Mouse (Mus musculus): ENCODE results near the gene Slc16a1. TPM values are rescaled to one million over a fixed set of nuclear protein-coding genes. Genes with fewer than 3 reads are reported as not detected.
"Not testable (repeated sequence)": the region's sequence is repeated elsewhere in the genome, so short reads cannot be mapped to it uniquely, and the experiment has no call there.

Slc16a1 gene
- polyA plus RNA-seq, 1 experiment from 2014 or later, result 76.5 TPM

DNA sequence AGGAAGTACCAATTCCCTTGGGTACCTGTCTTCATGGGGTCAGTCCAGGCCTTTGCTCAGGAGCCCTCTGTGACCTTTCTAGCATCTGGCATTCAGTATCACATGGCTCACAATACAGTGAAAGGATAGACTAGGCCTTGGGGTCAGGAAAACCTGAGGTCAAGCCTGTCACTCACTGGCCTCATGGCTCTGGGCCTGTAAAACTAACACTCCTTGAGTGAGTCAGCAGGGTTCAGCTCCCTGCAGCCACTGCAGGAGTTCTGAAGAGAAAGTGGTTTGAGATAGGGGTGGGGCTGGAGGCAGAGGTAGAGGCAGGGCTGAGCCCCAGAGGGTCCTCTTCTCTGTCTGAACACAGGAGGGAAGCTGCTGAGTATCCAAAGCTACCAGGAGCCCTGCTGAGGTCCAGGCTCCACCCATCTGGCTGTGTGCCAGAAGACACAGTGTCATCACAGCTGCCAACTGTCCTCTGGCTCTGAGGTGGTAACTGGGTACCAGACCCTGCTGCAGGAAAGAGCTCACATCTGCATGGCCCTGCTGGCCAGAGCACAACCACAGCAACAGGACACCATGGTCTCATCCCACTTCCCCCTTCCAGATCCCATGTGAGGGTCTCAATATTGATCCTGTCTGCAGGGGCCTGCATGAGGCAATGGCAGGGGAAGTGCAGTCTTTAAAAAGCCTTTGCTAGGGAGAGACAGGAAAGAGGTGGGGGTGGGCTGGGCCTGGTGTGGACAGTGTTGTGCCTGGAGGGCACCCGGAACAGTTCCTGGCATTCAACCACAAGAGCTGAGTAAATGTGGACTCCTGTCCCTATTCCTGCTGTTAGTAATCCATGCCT is 31.9 kb downstream of the Slc16a1 start:
- not testable (repeated sequence) for DNase-seq (ENCODE audit: low spot score); H3K9me3 ChIP-seq; H3K27me3 ChIP-seq (ENCODE audit: insufficient read depth, poor library complexity, severe bottlenecking); H3K4me3 ChIP-seq; H3K36me3 ChIP-seq
- Histone ChIP-seq H3K27ac (peak overlapping the region; percentile 78), H3K4me1 (peaks cover 57% of the 10 kb centered on the region)
- 48% methylated on average over 1 of the region's 1 CpGs for WGBS

GRCm38 (mm10) chr3:104671543-104671942 is 33.1 kb downstream of the Slc16a1 start:
- 87% methylated on average over 6 of the region's 6 CpGs for WGBS

GRCm38 (mm10) chr3:104672041-104672440 is 33.6 kb downstream of the Slc16a1 start:
- H3K27me3 ChIP-seq (ENCODE audit: insufficient read depth, poor library complexity, severe bottlenecking), result no peaks in the 10 kb centered on the region
- peaks cover 59% of the 10 kb centered on the region for H3K4me1 ChIP-seq
- DNase-seq (ENCODE audit: low spot score), result no peak
- no peak overlapping the region for H3K4me3 ChIP-seq
- H3K9me3 ChIP-seq, result no peaks in the 10 kb centered on the region
- WGBS, result 48% methylated on average over 4 of the region's 4 CpGs
- no peak overlapping the region for H3K27ac ChIP-seq
- H3K36me3 ChIP-seq, result no peaks in the 10 kb centered on the region

More at GRCm38 (mm10) chr3:104671543-104671942, 33.1 kb downstream of the Slc16a1 start:
- Histone ChIP-seq H3K27me3 (ENCODE audit: insufficient read depth, poor library complexity, severe bottlenecking) (no peaks in the 10 kb centered on the region), H3K27ac (peak overlapping the region; percentile 3; the same call in 1 of the 2 replicates), H3K9me3 (no peaks in the 10 kb centered on the region), H3K4me3 (no peak overlapping the region), H3K36me3 (no peaks in the 10 kb centered on the region), H3K4me1 (peaks cover 60% of the 10 kb centered on the region)
- DNase-seq (ENCODE audit: low spot score), result no peak

GRCm38 (mm10) chr3:104673642-104674328 is 35.3 kb downstream of the Slc16a1 start:
- no peaks in the 10 kb centered on the region for H3K27me3 ChIP-seq (ENCODE audit: insufficient read depth, poor library complexity, severe bottlenecking)
- H3K27ac ChIP-seq, result peak overlapping the region; percentile 81
- DNase-seq (ENCODE audit: low spot score), result no peak
- H3K9me3 ChIP-seq, result no peaks in the 10 kb centered on the region
- peak overlapping the region; percentile 63 for H3K4me3 ChIP-seq
- no peaks in the 10 kb centered on the region for H3K36me3 ChIP-seq
- 53% methylated on average over 4 of the region's 4 CpGs for WGBS
- peaks cover 51% of the 10 kb centered on the region for H3K4me1 ChIP-seq

GRCm38 (mm10) chr3:104674329-104675220 is 36.1 kb downstream of the Slc16a1 start:
- peak overlapping the region; percentile 63 for H3K4me3 ChIP-seq
- no peaks in the 10 kb centered on the region for H3K36me3 ChIP-seq
- peaks cover 48% of the 10 kb centered on the region for H3K4me1 ChIP-seq
- DNase-seq (ENCODE audit: low spot score), result no peak
- WGBS, result 11% methylated on average over 14 of the region's 14 CpGs
- peak overlapping the region; percentile 81 for H3K27ac ChIP-seq
- no peaks in the 10 kb centered on the region for H3K27me3 ChIP-seq (ENCODE audit: insufficient read depth, poor library complexity, severe bottlenecking)
- no peaks in the 10 kb centered on the region for H3K9me3 ChIP-seq

DNA sequence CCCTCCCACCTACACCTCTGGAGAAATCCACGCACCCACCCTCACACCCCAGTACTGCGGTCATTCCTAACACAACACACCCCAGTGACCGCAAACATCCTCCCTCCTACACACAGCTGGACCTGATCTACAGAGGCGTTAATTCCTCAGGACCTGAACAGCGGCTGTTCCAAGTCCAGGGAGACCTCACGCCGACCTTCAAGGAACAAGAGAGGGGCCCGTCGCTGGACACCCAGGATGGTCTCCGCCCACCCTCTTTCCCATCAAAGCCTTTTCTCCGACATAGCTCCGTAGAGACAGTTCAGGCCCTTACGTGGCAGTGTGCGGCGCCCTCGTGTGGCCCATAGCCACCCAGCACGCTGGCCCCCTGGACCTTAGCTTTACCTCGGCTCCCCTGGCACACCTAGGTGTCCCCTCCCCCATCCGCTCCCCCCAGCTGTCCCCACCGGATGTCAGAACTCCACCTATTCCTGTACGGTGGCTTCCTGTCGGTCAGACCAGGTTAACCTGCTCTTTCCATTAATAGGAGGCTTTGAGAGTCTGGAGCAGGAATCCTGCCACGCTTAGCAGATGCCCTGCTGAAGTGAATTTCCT is 36.9 kb downstream of the Slc16a1 start:
- H3K36me3 ChIP-seq, result no peaks in the 10 kb centered on the region
- 4% methylated on average over 23 of the region's 23 CpGs for WGBS
- peaks cover 40% of the 10 kb centered on the region for H3K4me1 ChIP-seq
- H3K27ac ChIP-seq, result peak overlapping the region; percentile 81
- no peaks in the 10 kb centered on the region for H3K9me3 ChIP-seq
- DNase-seq (ENCODE audit: low spot score), result peak; percentile 84
- H3K4me3 ChIP-seq, result peak overlapping the region; percentile 63
- H3K27me3 ChIP-seq (ENCODE audit: insufficient read depth, poor library complexity, severe bottlenecking), result no peaks in the 10 kb centered on the region

GRCm38 (mm10) chr3:104677781-104678180 is 39.3 kb downstream of the Slc16a1 start:
- DNase-seq (ENCODE audit: low spot score), result no peak
- Histone ChIP-seq H3K9me3 (no peaks in the 10 kb centered on the region), H3K36me3 (no peaks in the 10 kb centered on the region), H3K27ac (no peak overlapping the region), H3K27me3 (ENCODE audit: insufficient read depth, poor library complexity, severe bottlenecking) (no peaks in the 10 kb centered on the region), H3K4me1 (peaks cover 22% of the 10 kb centered on the region), H3K4me3 (no peak overlapping the region)
- 93% methylated on average over 2 of the region's 2 CpGs for WGBS

DNA sequence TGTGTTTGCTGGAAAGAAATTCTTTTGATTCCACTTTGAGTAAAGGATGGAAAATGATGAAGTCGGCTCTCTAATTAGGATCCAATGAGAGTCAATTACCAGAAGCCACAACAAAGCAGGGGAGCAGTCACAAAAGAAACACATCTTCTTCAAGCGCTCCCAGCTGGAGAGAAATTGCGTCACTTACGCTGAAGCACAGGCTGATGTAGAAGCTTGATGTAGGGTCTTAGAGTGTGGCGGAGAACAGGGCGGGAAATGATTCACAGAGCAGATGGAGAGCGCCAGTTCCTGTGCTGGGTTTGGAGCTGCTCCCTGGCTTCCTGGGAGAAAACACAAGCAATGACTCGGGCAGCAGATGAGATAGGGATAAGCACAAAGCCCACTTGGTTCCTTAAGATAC is 40.4 kb downstream of the Slc16a1 start:
- 81% methylated on average over 8 of the region's 8 CpGs for WGBS

GRCm38 (mm10) chr3:104682671-104683504 is 44.4 kb downstream of the Slc16a1 start:
- H3K4me3 ChIP-seq, result no peak overlapping the region
- no peaks in the 10 kb centered on the region for H3K36me3 ChIP-seq
- no peak overlapping the region for H3K27ac ChIP-seq
- 61% methylated on average over 11 of the region's 11 CpGs for WGBS
- H3K9me3 ChIP-seq, result no peaks in the 10 kb centered on the region
- no peaks in the 10 kb centered on the region for H3K27me3 ChIP-seq (ENCODE audit: insufficient read depth, poor library complexity, severe bottlenecking)
- no peaks in the 10 kb centered on the region for H3K4me1 ChIP-seq
- peak; percentile 82 for DNase-seq (ENCODE audit: low spot score)

More for the DNA sequence above, 40.4 kb downstream of the Slc16a1 start:
- H3K4me3 ChIP-seq, result no peak overlapping the region
- no peaks in the 10 kb centered on the region for H3K27me3 ChIP-seq (ENCODE audit: insufficient read depth, poor library complexity, severe bottlenecking)
- no peak overlapping the region for H3K27ac ChIP-seq
- no peaks in the 10 kb centered on the region for H3K9me3 ChIP-seq
- H3K4me1 ChIP-seq, result peaks cover 19% of the 10 kb centered on the region
- H3K36me3 ChIP-seq, result no peaks in the 10 kb centered on the region
- DNase-seq (ENCODE audit: low spot score), result no peak

DNA sequence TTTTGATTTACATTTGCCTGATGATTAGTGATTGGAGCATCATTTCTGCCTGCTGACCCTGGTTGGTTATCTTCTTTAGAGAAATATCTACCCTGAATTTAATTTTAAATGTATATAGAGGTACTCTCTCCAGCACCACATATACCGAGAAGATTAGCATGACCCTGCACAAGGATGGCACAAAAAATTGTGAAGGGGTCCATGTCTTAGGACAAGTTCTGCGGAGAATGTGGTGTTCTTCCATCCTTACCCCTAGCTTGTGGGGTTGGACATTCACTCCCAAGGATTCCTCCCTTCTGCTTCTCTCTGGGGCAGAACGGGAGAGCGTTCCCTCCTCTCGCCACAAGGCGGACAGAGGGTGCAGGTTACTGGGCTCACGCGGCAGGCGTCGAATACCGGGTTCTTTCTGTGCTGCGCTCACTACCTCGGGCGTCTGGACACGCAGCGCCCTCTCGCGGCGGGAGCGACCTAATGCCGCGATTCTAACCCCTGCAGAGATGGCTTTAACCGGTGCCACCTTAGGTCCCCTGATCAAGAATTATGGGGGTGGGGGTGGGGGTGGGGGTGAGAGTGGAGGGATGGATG is 62.4 kb downstream of the Slc16a1 start:
- H3K4me1 ChIP-seq, result peaks cover 8% of the 10 kb centered on the region; the same call in 1 of the 2 replicates
- 0 out of 2 replicates have a peak overlapping the region, but pooled peaks have one; percentile 15 for H3K4me3 ChIP-seq
- DNase-seq (ENCODE audit: low spot score), result peak; percentile 86
- H3K27ac ChIP-seq, result no peak overlapping the region
- no peaks in the 10 kb centered on the region for H3K9me3 ChIP-seq
- WGBS, result 6% methylated on average over 23 of the region's 23 CpGs
- H3K36me3 ChIP-seq, result no peaks in the 10 kb centered on the region
- H3K27me3 ChIP-seq (ENCODE audit: insufficient read depth, poor library complexity, severe bottlenecking), result no peaks in the 10 kb centered on the region

DNA sequence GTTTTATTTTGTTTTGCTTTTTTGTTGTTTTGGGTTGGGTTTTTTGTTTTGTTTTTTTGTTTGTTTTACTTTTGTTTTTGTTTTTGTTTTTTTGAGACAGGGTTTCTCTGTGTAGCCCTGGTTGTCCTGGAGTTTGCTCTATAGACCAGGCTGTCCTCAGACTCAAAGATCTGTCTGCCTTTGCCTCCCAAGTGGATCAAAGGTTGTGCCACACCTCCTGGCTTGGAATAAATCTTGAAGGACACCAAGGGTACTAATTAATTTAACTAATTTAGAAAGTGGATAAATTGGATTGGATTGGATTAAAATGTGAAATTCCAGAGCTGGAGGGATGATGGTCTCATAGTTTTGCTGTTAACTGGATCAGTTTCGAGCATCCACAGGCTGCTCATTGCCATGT is 63.3 kb downstream of the Slc16a1 start:
- Histone ChIP-seq H3K27me3 (ENCODE audit: insufficient read depth, poor library complexity, severe bottlenecking) (no peaks in the 10 kb centered on the region), H3K4me3 (no peak overlapping the region), H3K27ac (no peak overlapping the region), H3K4me1 (peaks cover 12% of the 10 kb centered on the region; the same call in 1 of the 2 replicates), H3K9me3 (no peaks in the 10 kb centered on the region), H3K36me3 (no peaks in the 10 kb centered on the region)
- no peak for DNase-seq (ENCODE audit: low spot score)
- 71% methylated on average over 1 of the region's 1 CpGs for WGBS

All from heart, embryonic 10.5 days (tissue).